Mouse (Mus musculus): ENCODE results near the gene Zfp114. TPM values are rescaled to one million over a fixed set of nuclear protein-coding genes. Genes with fewer than 3 reads are reported as not detected.
A peak's percentile ranks its signal among the peaks of the same experiment; 100 is the strongest.

Gene Zfp114
- polyA plus RNA-seq (2016; fragmentation: Nextera tagmentation; extraction: Ambion mirVana), result 5.2 and 5.4 TPM in 2 replicates

DNA sequence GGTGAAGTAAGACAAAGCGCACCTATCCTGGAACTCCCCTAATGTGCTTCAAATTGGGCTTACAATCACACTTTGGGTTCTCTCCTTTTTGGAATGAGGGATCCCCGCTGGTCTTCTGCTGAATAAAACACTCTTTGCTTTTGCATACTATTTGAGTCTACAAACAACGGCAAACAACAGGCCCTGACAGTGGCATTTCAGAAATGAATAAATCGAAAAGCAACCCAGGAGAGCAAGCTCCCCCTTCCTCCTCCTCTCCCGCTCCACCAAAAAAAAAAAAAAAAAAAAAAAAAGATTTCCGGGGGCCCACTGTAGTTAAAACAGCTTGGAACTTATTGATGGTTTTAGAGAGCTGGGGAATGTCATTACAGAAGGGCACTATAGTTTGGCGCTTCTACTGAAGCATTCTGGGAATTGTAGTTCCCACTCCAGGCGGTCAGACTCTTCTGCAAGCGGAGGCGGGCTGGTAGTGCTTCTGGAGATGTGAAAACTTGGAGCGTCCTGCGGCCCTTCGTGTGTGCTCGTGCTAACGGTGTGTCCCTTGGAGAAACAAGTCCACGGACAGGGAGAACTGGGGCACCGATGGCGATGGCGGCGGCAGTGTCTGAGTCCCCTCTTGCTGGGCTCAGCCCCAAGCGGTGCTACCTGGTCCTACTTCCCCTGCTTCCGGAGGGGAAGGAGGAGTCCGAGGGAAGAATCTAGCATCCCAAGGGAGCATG lies at the start of gene Zfp114:
Gene Zfp114, plus strand, starts transcription at position 443 of the 719 bp plus-strand sequence.
- H3K4me3 ChIP-seq, result peak within 1 kb of the TSS; percentile 64
- no peaks in the 10 kb centered on the region for H3K36me3 ChIP-seq
- WGBS, result 16% methylated on average over 23 of the region's 23 CpGs
- peak; percentile 83 for DNase-seq (ENCODE audit: low spot score)
- H3K27ac ChIP-seq (replicated peaks), result peak within 1 kb of the TSS; percentile 89
- no peaks in the 10 kb centered on the region for H3K27me3 ChIP-seq (ENCODE audit: low read depth, poor library complexity, severe bottlenecking)
- H3K4me1 ChIP-seq, result peaks cover 7% of the 10 kb centered on the region; the same call in 1 of the 2 replicates
- 0 out of 2 replicates have a peak, but pooled peaks cover 9% of the 10 kb centered on the region for H3K9me3 ChIP-seq (replicated peaks)

DNA sequence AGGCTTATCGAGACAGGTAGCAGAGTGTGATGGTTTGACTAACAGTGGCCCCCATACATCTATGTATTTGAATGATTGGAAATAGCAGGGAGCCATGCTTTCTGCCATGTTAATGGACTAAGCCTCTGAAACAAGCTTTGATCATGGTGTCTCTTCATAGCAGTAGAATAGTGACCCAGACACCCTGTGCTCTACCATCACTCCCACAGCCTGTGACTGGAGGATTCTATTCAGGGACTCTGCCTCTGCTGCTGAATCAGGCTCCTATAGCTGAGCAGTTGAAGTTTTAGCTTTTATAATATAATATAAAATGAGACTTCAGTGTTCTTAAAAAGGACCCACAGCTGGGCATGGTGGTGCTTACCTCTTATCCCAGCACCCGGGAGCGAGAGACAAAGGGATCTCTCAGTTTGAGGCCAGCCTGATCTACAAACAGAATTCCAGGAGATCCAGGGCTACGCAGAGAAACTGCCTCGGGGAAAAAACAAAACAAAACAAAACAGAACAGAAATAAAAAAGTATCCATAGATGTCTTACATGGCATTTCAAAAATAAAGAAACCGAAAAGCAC lies 41.4 kb upstream of the Zfp114 start:
- peaks cover 28% of the 10 kb centered on the region for H3K36me3 ChIP-seq
- no peaks in the 10 kb centered on the region for H3K27me3 ChIP-seq (ENCODE audit: low read depth, poor library complexity, severe bottlenecking)
- DNase-seq (ENCODE audit: low spot score), result no peak
- H3K27ac ChIP-seq (replicated peaks), result peak overlapping the region; percentile 85
- whole genome bisulfite sequencing, result 19% methylated on average over 6 of the region's 6 CpGs
- H3K4me1 ChIP-seq, result peaks cover 15% of the 10 kb centered on the region
- no peaks in the 10 kb centered on the region for H3K9me3 ChIP-seq (replicated peaks)
- peak overlapping the region; percentile 82 for H3K4me3 ChIP-seq

DNA sequence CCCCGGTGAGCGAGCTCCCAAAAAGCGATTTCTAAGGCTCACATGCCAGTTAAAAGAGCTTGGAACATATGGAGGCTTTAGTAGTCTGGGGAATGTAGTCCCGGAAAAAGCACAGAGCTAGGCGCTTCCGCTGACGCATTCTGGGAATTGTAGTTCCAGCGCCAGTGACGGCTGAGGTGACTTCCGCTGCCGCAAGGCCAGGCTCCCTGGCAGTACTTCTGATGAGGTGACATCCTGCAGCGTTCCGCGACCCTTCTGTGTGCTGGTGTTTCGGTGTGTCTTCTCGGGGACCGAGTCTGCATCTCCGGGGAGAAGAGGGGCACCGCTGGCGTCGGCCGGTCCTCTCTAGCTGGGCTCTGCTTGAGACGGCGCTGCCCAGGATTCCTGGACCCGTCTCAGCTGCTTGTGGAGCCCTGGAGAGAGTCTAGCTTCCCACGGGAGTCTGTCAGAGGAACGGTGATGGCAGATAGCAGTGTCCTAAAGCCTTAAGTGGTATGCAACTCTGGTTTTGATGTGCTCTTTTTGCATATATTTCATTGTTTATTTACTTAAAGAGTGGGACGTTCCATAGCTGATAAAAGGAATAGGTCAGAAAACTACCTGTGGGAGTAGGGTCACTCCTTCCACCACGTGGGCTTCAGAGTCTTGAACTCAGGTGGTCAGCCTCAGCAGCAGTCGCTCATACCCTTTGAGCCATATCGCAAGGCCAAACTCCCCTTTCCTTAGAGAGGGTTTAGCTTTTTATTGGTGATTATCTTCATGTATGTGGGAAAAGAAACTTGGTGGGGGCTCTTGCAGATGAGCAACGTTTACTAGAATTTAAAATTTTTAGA lies 40.6 kb upstream of the Zfp114 start, which contains the start of gene Zfp235:
Gene Zfp235, plus strand, starts transcription at position 174 of the 833 bp plus-strand sequence.
- peaks cover 15% of the 10 kb centered on the region for H3K4me1 ChIP-seq
- H3K27me3 ChIP-seq (ENCODE audit: low read depth, poor library complexity, severe bottlenecking), result no peaks in the 10 kb centered on the region
- peak; percentile 84 for DNase-seq (ENCODE audit: low spot score)
- WGBS, result 4% methylated on average over 32 of the region's 32 CpGs
- H3K9me3 ChIP-seq (replicated peaks), result no peaks in the 10 kb centered on the region
- H3K4me3 ChIP-seq, result peak within 1 kb of the TSS; percentile 82
- peaks cover 35% of the 10 kb centered on the region for H3K36me3 ChIP-seq
- peak within 1 kb of the TSS; percentile 85 for H3K27ac ChIP-seq (replicated peaks)

DNA sequence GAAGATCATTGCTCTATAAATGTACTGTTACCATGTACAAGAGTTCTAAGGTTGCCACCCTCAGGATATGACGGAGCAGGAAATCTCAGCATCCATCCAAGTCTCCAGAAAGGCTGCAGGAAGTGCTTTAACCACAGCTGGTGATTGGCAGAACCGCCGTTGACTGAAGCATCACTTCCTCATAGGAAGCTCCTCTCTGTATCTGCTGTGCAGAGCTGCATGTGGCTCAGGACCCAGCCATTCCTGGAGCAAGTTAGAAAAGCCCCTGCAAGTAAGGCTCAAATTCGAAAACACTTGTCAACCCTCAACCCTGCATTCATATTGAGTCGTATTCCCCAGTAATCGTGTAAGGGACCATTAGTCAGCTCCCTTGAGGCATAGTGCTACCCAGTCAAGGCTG lies 32.3 kb upstream of the Zfp114 start:
- Histone ChIP-seq H3K27ac (replicated peaks) (no peak overlapping the region), H3K4me1 (no peaks in the 10 kb centered on the region), H3K4me3 (no peak overlapping the region), H3K9me3 (replicated peaks) (peaks cover 23% of the 10 kb centered on the region), H3K27me3 (ENCODE audit: low read depth, poor library complexity, severe bottlenecking) (no peaks in the 10 kb centered on the region), H3K36me3 (peaks cover 51% of the 10 kb centered on the region)
- no peak for DNase-seq (ENCODE audit: low spot score)
- whole genome bisulfite sequencing, result 93% methylated on average over 6 of the region's 6 CpGs

DNA sequence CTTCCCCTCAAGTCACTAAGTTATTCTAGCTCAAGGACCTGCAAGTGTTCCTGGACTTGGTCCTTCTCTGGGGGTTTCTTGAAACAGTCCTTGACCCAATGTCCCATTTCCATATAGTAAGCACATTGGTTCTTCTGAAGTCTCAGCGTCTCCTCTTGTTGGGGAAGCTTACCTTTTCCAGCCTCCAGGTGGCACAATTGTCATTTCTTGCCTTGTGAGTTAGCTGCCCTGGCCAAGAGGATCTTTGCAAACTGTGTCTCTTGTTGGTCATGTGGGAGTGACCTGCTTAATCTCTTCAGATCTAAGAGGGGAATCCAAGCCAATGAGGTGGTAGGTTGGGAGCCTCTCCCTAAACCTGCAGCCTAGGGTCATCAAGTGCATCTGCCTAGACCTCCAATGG lies 21.6 kb upstream of the Zfp114 start:
- Histone ChIP-seq H3K27ac (replicated peaks) (no peak overlapping the region), H3K9me3 (replicated peaks) (0 out of 2 replicates have a peak, but pooled peaks cover 4% of the 10 kb centered on the region), H3K4me3 (no peak overlapping the region), H3K27me3 (ENCODE audit: low read depth, poor library complexity, severe bottlenecking) (no peaks in the 10 kb centered on the region), H3K4me1 (no peaks in the 10 kb centered on the region), H3K36me3 (no peaks in the 10 kb centered on the region)
- DNase-seq (ENCODE audit: low spot score), result no peak
- WGBS, result 18% methylated on average over 1 of the region's 1 CpGs

DNA sequence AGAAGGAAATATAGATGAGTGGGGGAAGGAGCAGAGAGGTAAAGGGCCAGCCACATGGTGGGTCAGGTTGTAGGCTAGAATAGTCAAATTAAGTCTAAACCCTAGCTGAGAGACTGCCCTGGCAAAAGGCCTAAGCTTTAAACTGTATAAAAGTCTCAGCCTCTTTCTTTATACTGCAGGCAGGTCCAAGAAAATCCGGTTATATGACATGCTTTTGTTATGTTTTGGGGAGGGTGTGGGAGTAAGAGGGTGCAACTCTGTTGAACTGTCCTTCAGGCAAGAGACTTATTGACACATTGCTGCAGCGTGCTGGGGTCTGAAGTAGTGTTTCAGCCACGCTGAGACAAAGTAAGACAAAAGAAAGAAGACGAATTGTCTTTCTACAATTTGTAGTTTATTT lies 2.7 kb upstream of the Zfp114 start:
- no peak overlapping the region for H3K4me3 ChIP-seq
- H3K27ac ChIP-seq (replicated peaks), result no peak overlapping the region
- 0 out of 2 replicates have a peak, but pooled peaks cover 5% of the 10 kb centered on the region for H3K9me3 ChIP-seq (replicated peaks)
- H3K4me1 ChIP-seq, result peaks cover 7% of the 10 kb centered on the region; the same call in 1 of the 2 replicates
- H3K36me3 ChIP-seq, result no peaks in the 10 kb centered on the region
- no peak for DNase-seq (ENCODE audit: low spot score)
- no peaks in the 10 kb centered on the region for H3K27me3 ChIP-seq (ENCODE audit: low read depth, poor library complexity, severe bottlenecking)
- WGBS, result 74% methylated on average over 4 of the region's 4 CpGs

DNA sequence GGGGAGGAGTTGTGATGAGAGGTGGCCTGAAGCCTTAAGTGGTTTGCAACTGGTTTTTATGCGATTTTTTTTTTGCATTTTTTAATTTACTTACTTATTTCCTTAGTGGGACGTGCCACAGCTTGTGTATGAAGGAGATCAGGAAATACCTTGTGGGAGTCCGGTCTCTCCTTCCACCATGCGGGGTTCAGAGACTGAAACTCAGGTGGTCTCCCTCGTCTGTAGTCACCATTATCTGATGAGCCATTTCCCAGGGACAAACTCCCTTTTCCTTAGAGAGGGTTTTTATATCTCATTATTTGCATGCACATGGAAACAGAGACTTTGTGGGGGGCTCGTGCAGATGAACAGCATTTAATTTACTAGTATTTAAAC lies 464 bp downstream of the Zfp114 start:
- no peaks in the 10 kb centered on the region for H3K36me3 ChIP-seq
- 0 out of 2 replicates have a peak, but pooled peaks cover 9% of the 10 kb centered on the region for H3K9me3 ChIP-seq (replicated peaks)
- peak overlapping the region; percentile 64 for H3K4me3 ChIP-seq
- H3K27me3 ChIP-seq (ENCODE audit: low read depth, poor library complexity, severe bottlenecking), result no peaks in the 10 kb centered on the region
- 69% methylated on average over 6 of the region's 6 CpGs for WGBS
- peaks cover 7% of the 10 kb centered on the region; the same call in 1 of the 2 replicates for H3K4me1 ChIP-seq
- H3K27ac ChIP-seq (replicated peaks), result peak overlapping the region; percentile 89
- DNase-seq (ENCODE audit: low spot score), result no peak

DNA sequence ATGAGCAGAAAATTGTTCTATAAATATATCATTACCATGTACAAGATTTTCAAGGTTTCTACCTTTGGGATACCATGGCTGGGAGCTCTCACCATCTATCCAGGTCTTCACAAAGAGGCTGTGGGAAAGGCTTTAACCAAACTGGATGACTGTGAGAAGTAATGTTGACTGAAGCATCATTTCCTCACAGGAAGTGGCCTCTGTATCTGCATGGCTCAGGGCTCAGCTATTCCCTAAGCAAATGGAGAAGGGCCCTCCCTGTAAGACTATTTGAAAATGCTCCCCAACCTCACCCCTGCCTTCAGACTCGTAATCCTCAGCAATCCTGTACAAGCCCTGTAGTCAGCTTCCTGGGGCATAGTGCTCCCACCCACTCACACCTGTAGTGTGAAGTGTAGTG lies 12.8 kb downstream of the Zfp114 start:
- Histone ChIP-seq H3K27me3 (ENCODE audit: low read depth, poor library complexity, severe bottlenecking) (no peaks in the 10 kb centered on the region), H3K9me3 (replicated peaks) (no peaks in the 10 kb centered on the region; the same call in 1 of the 2 replicates), H3K4me3 (no peak overlapping the region), H3K36me3 (peaks cover 4% of the 10 kb centered on the region; the same call in 1 of the 2 replicates), H3K4me1 (no peaks in the 10 kb centered on the region), H3K27ac (replicated peaks) (no peak overlapping the region)
- DNase-seq (ENCODE audit: low spot score), result no peak
- WGBS, result 77% methylated on average over 1 of the region's 1 CpGs

DNA sequence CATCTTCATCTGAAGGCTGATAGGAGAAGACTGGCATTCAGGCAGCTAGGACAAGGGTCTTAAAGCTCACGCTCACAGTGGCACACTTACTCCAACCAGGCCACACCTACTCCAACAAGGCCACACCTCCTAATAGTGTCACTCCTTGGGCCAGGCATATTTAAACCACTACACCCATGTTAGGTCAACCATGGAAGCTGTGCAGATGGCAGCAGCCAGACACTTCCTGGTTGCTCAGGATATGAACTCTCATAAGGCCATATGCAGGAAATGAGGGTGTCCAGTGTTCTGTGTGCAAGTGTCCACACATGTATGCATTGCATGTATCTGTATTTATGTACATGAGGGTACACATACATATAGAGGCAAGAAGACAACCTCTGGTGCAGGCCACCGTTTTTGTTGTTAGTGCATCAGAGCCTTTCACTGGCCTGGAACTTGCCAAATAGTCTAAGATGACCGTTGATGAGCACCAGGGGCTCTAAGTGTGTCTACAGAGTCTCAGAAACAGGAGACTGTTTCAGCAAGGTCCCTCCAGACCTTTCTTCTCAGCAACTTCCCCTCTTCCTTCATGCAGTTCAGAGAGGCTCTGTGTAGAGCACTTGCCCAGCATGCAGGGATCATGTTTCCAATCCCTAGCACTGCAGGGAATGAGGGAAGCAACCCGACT lies 14.2 kb downstream of the Zfp114 start:
- Histone ChIP-seq H3K9me3 (replicated peaks) (peaks cover 9% of the 10 kb centered on the region), H3K27ac (replicated peaks) (no peak overlapping the region), H3K27me3 (ENCODE audit: low read depth, poor library complexity, severe bottlenecking) (no peaks in the 10 kb centered on the region), H3K4me3 (no peak overlapping the region), H3K36me3 (peaks cover 18% of the 10 kb centered on the region), H3K4me1 (no peaks in the 10 kb centered on the region)
- 75% methylated on average over 4 of the region's 4 CpGs for WGBS
- DNase-seq (ENCODE audit: low spot score), result no peak

DNA sequence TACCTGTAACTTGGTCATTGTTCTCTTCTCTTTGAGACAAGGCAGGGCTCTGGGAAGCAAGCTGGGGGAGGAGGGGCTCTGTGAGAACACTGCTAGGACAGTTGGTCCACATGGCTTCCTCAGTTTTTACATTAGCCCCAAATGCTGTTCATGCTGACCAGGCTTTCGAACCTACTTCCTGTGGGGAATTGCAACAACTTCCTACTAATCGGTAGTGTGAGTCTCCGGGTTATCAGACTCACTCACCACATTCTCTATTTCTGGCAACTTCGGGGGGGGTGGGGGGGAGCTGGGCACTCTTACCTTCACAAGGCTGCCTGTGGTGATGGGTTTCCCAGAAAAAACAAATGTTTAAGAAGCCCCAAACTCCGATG lies 14.7 kb downstream of the Zfp114 start:
- Histone ChIP-seq H3K4me3 (no peak overlapping the region), H3K27me3 (ENCODE audit: low read depth, poor library complexity, severe bottlenecking) (no peaks in the 10 kb centered on the region), H3K27ac (replicated peaks) (no peak overlapping the region), H3K4me1 (no peaks in the 10 kb centered on the region), H3K9me3 (replicated peaks) (peaks cover 12% of the 10 kb centered on the region), H3K36me3 (peaks cover 23% of the 10 kb centered on the region)
- DNase-seq (ENCODE audit: low spot score), result no peak
- 82% methylated on average over 5 of the region's 5 CpGs for WGBS

DNA sequence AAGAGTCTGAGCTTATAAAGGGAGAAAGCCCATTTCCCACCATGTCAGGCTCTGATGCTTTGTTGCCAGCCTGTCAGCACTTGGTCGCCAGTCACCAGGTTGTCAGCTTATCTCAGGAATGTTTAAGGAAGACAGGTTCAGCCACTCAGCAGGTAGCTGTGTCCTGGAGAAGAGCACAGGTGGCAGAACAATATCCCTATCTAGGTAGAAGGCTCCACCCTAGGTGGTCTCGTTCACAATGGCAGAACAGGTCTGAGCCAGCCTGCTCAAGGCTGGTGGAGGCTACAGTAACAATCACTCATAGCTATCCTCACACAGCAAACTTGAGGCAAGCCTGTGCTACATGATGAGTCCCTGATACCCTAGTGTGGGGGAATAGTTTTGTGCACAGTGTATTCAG lies 16.5 kb downstream of the Zfp114 start:
- peaks cover 12% of the 10 kb centered on the region for H3K9me3 ChIP-seq (replicated peaks)
- 86% methylated on average over 2 of the region's 2 CpGs for WGBS
- H3K27ac ChIP-seq (replicated peaks), result no peak overlapping the region
- peaks cover 36% of the 10 kb centered on the region for H3K36me3 ChIP-seq
- H3K4me3 ChIP-seq, result no peak overlapping the region
- no peaks in the 10 kb centered on the region for H3K27me3 ChIP-seq (ENCODE audit: low read depth, poor library complexity, severe bottlenecking)
- no peaks in the 10 kb centered on the region for H3K4me1 ChIP-seq
- DNase-seq (ENCODE audit: low spot score), result no peak

DNA sequence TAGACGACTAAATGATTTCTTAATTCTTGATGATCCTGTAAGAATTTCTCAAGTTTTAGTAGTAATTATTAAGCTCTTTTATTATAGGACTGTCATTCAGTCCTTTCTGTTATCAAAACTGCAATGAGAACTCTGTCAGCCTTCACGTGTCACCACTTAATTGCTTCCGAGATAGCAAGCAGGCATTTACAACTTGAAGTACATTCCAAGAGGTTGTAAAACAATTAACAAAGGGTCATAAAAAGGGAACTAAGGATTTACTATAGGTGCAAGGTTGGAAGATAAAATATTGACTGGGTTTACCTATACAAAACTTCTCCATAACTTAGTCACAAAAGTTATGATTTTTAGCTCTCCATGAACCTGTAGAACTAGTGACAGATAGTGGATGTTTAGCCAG lies 18.3 kb downstream of the Zfp114 start:
- Histone ChIP-seq H3K36me3 (peaks cover 54% of the 10 kb centered on the region), H3K4me1 (no peaks in the 10 kb centered on the region), H3K27me3 (ENCODE audit: low read depth, poor library complexity, severe bottlenecking) (no peaks in the 10 kb centered on the region), H3K27ac (replicated peaks) (no peak overlapping the region), H3K9me3 (replicated peaks) (peaks cover 25% of the 10 kb centered on the region), H3K4me3 (no peak overlapping the region)
- DNase-seq (ENCODE audit: low spot score), result no peak
- 92% methylated on average over 3 of the region's 3 CpGs for WGBS
